7 mouse cellular contexts compared by ENCODE assay signal in genomic region chr7:128612521-128613181, GRCm38 (mm10). TPM values are rescaled to one million over a fixed set of nuclear protein-coding genes. Genes with fewer than 3 reads are reported as not detected.
DNase-seq lines count a peak whose midpoint lies in the region; ATAC-seq and TF ChIP-seq lines count a peak whose summit lies in the region.

No protein-coding gene starts in this region.

- H3K27ac ChIP-seq in testis, adult 2 months (ENCODE audit: control insufficient read depth, insufficient read depth, low read depth, low read length), result no peak overlapping the region
- H3K27ac ChIP-seq in hindbrain, embryonic 15.5 days (replicated peaks), result no peak overlapping the region
- H3K27ac ChIP-seq in liver, embryonic 12.5 days, result peak overlapping the region; percentile 12; the same call in 1 of the 2 replicates

- H3K4me3 ChIP-seq in testis, adult 2 months (ENCODE audit: control insufficient read depth, low read depth, low read length), result peak overlapping the region; percentile 6; the same call in 1 of the 2 replicates
- peak overlapping the region; percentile 73; the same call in 1 of the 2 replicates for H3K4me3 ChIP-seq in hindbrain, embryonic 15.5 days
- peak overlapping the region; percentile 75 for H3K4me3 ChIP-seq in liver, embryonic 12.5 days

- no peak for ATAC-seq in hindbrain, embryonic 15.5 days (ENCODE audit: low FRiP score, low read depth)
- no peak for ATAC-seq in liver, embryonic 12.5 days

- peaks cover 6% of the 10 kb centered on the region for H3K4me1 ChIP-seq in testis, adult 2 months (ENCODE audit: control insufficient read depth, insufficient read depth, low read length)
- H3K4me1 ChIP-seq in hindbrain, embryonic 15.5 days (replicated peaks), result peaks cover 19% of the 10 kb centered on the region
- H3K4me1 ChIP-seq in liver, embryonic 12.5 days, result peaks cover 28% of the 10 kb centered on the region

- no peaks in the 10 kb centered on the region for H3K27me3 ChIP-seq in testis, adult 2 months (ENCODE audit: control insufficient read depth, insufficient read depth, low read length)
- no peaks in the 10 kb centered on the region for H3K27me3 ChIP-seq in hindbrain, embryonic 15.5 days
- H3K27me3 ChIP-seq in liver, embryonic 12.5 days (replicated peaks), result no peaks in the 10 kb centered on the region

- TF ChIP-seq CTCF in testis, adult 2 months (IDR thresholded peaks at IDR 0.05; ENCODE audit: control insufficient read depth, insufficient read depth, insufficient replicate concordance, low read depth, low read length), result no peak

- H3K4me2 ChIP-seq in hindbrain, embryonic 15.5 days, result peak overlapping the region; percentile 93
- peak overlapping the region; percentile 93 for H3K4me2 ChIP-seq in liver, embryonic 12.5 days

- no peak for TF ChIP-seq POLR2A in testis, adult 2 months (IDR thresholded peaks at IDR 0.05; ENCODE audit: control insufficient read depth, low read depth, low read length)

- 86% methylated on average over 12 of the region's 12 CpGs for WGBS in hindbrain, embryonic 15.5 days
- WGBS in liver, embryonic 12.5 days (ENCODE audit: insufficient replicate concordance), result 65% methylated on average over 12 of the region's 12 CpGs

- H3K9me3 ChIP-seq in hindbrain, embryonic 15.5 days, result no peaks in the 10 kb centered on the region
- H3K9me3 ChIP-seq in liver, embryonic 12.5 days (replicated peaks), result no peaks in the 10 kb centered on the region

- H3K36me3 ChIP-seq in testis, adult 2 months (ENCODE audit: control insufficient read depth, insufficient read depth, low read length), result no peaks in the 10 kb centered on the region
- H3K36me3 ChIP-seq in hindbrain, embryonic 15.5 days, result no peaks in the 10 kb centered on the region
- no peaks in the 10 kb centered on the region for H3K36me3 ChIP-seq in liver, embryonic 12.5 days

- no peak for DNase-seq in testis, postnatal 10 days (ENCODE audit: low spot score)
- DNase-seq in thymus, postnatal 14 days, result no peak
- DNase-seq in right cerebral cortex, postnatal 14 days, result no peak
- DNase-seq in cerebellum, postnatal 4 days (ENCODE audit: low spot score in 2 of 2), result no peak

- no peak overlapping the region for H3K9ac ChIP-seq in hindbrain, embryonic 15.5 days
- no peak overlapping the region for H3K9ac ChIP-seq in liver, embryonic 12.5 days

RNA-seq across cellular contexts. Expression of gene Inpp5f, which starts 1.5 kb away (rescaled TPM):
- 1.4 and 1.5 TPM in 2 replicates for polyA plus RNA-seq in testis, adult 2 months (2012; rRNA removed)
- polyA plus RNA-seq in hindbrain, embryonic 15.5 days (2015; fragmentation: Nextera tagmentation; extraction: Ambion mirVana), result 400 and 406 TPM in 2 replicates
- polyA plus RNA-seq in liver, embryonic 12.5 days (2016; fragmentation: Nextera tagmentation; extraction: Ambion mirVana), result 9.3 and 10.2 TPM in 2 replicates

Comparison
In these comparisons a context has a peak if more than half of its experiments do, and no peak if none do; other contexts are left out.
1. H3K4me3 ChIP-seq: peak in every context shown above with its lines; median percentile 75 in liver, embryonic 12.5 days; 73 in hindbrain, embryonic 15.5 days; 6 in testis, adult 2 months.
2. RNA of gene Inpp5f, which starts 1.5 kb away (polyA plus RNA-seq): 400 to 406 TPM in hindbrain, embryonic 15.5 days; 9.3 to 10.2 TPM in liver, embryonic 12.5 days and 1.4 to 1.5 TPM in testis, adult 2 months; every median in the first group is over 10 times any median in the second.